8 mouse cellular contexts compared by ENCODE assay signal in genomic region chr16:46100286-46100685, GRCm38 (mm10). TPM values are rescaled to one million over a fixed set of nuclear protein-coding genes. Genes with fewer than 3 reads are reported as not detected.
DNase-seq lines count a peak whose midpoint lies in the region; ATAC-seq and TF ChIP-seq lines count a peak whose summit lies in the region.
"Had no signal": no experiment of that assay in that cellular context is flagged by ENCODE, and none has a peak within 500 bp of the region (broad histone marks: within the 10 kb centered on the region; RNA-seq: fewer than 3 reads in every experiment).

No protein-coding gene starts in this region.

- peak; percentile 22 for DNase-seq in kidney, adult 2 months
- DNase-seq in ES-CJ7 (ENCODE audit: low read depth, low spot score) = peak; percentile 47
- DNase-seq in embryonic facial prominence, embryonic 14.5 days (ENCODE audit: low spot score) = peak; percentile 46
- DNase-seq in naive thymus-derived CD4-positive, alpha-beta T cell, adult 2 months (ENCODE audit: low read depth) = peak; percentile 64
- no peak for DNase-seq in urinary bladder, postnatal 10 days (ENCODE audit: low spot score)
- no peak for DNase-seq in embryo, embryonic 9.5 days (ENCODE audit: extremely low spot score)

- WGBS in kidney, adult 2 months = 49% methylated on average over 2 of the region's 2 CpGs
- WGBS in kidney, embryonic 15.5 days = 66% methylated on average over 2 of the region's 2 CpGs
- 40% methylated on average over 2 of the region's 2 CpGs for WGBS in embryonic facial prominence, embryonic 14.5 days

- TF ChIP-seq CTCF in kidney, adult 2 months (conservative IDR thresholded peaks at IDR 0.05; ENCODE audit: insufficient read depth, insufficient read length, low read depth, low read length) = peak; percentile 44

- H3K27ac ChIP-seq in kidney, adult 2 months (ENCODE audit: insufficient read depth, low read depth, low read length) = no peak overlapping the region
- no peak overlapping the region for H3K27ac ChIP-seq in kidney, embryonic 15.5 days
- H3K27ac ChIP-seq in embryonic facial prominence, embryonic 14.5 days (replicated peaks; ENCODE audit: low read depth, low read length) = no peak overlapping the region
- H3K27ac ChIP-seq: macrophage had no signal

- H3K4me2 ChIP-seq in kidney, embryonic 15.5 days = no peak overlapping the region
- no peak overlapping the region for H3K4me2 ChIP-seq in embryonic facial prominence, embryonic 14.5 days (ENCODE audit: low read depth, low read length)

- no peaks in the 10 kb centered on the region for H3K4me1 ChIP-seq in kidney, adult 2 months (ENCODE audit: control insufficient read depth, insufficient read depth, low read length)
- no peaks in the 10 kb centered on the region for H3K4me1 ChIP-seq in kidney, embryonic 15.5 days
- no peaks in the 10 kb centered on the region for H3K4me1 ChIP-seq in embryonic facial prominence, embryonic 14.5 days (ENCODE audit: control insufficient read depth, insufficient read depth, low read length)

- H3K36me3 ChIP-seq in kidney, adult 2 months (ENCODE audit: control insufficient read depth, insufficient read depth, low read length) = no peaks in the 10 kb centered on the region
- no peaks in the 10 kb centered on the region for H3K36me3 ChIP-seq in kidney, embryonic 15.5 days
- H3K36me3 ChIP-seq in embryonic facial prominence, embryonic 14.5 days (ENCODE audit: control insufficient read depth, insufficient read depth, low read length) = no peaks in the 10 kb centered on the region

- H3K9me3 ChIP-seq in kidney, embryonic 15.5 days (replicated peaks) = no peaks in the 10 kb centered on the region
- no peaks in the 10 kb centered on the region for H3K9me3 ChIP-seq in embryonic facial prominence, embryonic 14.5 days (ENCODE audit: control insufficient read depth, low read length)

- no peak overlapping the region for H3K4me3 ChIP-seq in kidney, adult 2 months (ENCODE audit: insufficient read depth, low read depth, low read length)
- no peak overlapping the region for H3K4me3 ChIP-seq in kidney, embryonic 15.5 days (replicated peaks)
- no peak overlapping the region for H3K4me3 ChIP-seq in embryonic facial prominence, embryonic 14.5 days (ENCODE audit: low read depth, low read length)

- no peak for ATAC-seq in kidney, embryonic 15.5 days (replicated peaks; ENCODE audit: low FRiP score)
- ATAC-seq in embryonic facial prominence, embryonic 14.5 days (ENCODE audit: low read depth) = peak; percentile 44; the same call in 1 of the 2 replicates

- H3K9ac ChIP-seq in kidney, embryonic 15.5 days = no peak overlapping the region
- H3K9ac ChIP-seq in embryonic facial prominence, embryonic 14.5 days (ENCODE audit: low read depth, low read length) = no peak overlapping the region

- no peak for TF ChIP-seq POLR2A in kidney, adult 2 months (IDR thresholded peaks at IDR 0.05; ENCODE audit: low read depth, low read length)

- no peaks in the 10 kb centered on the region for H3K27me3 ChIP-seq in kidney, adult 2 months (replicated peaks; ENCODE audit: control insufficient read depth, insufficient read depth, low read length)
- no peaks in the 10 kb centered on the region for H3K27me3 ChIP-seq in kidney, embryonic 15.5 days
- H3K27me3 ChIP-seq in embryonic facial prominence, embryonic 14.5 days (replicated peaks; ENCODE audit: control insufficient read depth, insufficient read depth, low read length) = no peaks in the 10 kb centered on the region

RNA-seq across cellular contexts. Expression of gene Cd96, which starts 19.8 kb away (rescaled TPM):
- polyA plus RNA-seq in kidney, adult 2 months (2012; rRNA removed) = 0.07 and 0.86 TPM in 2 replicates
- not detected in 2 replicates for polyA plus RNA-seq in kidney, embryonic 15.5 days (2015; fragmentation: Nextera tagmentation; extraction: Ambion mirVana)
- polyA plus RNA-seq in embryonic facial prominence, embryonic 14.5 days (2014; fragmentation: Nextera tagmentation; extraction: Ambion mirVana) = 0.18 and 0.35 TPM in 2 replicates

RNA-seq across cellular contexts. Expression of gene Gm4737, which starts 54.6 kb away (rescaled TPM):
- 59.0 and 98.3 TPM in 2 replicates for polyA plus RNA-seq in kidney, adult 2 months (2012; rRNA removed)
- 3.4 TPM in 2 replicates for polyA plus RNA-seq in kidney, embryonic 15.5 days (2015; fragmentation: Nextera tagmentation; extraction: Ambion mirVana)
- 2.5 and 3.6 TPM in 2 replicates for polyA plus RNA-seq in embryonic facial prominence, embryonic 14.5 days (2014; fragmentation: Nextera tagmentation; extraction: Ambion mirVana)

Comparison
In these comparisons a context has a peak if more than half of its experiments do, and no peak if none do; other contexts are left out.
1. RNA of gene Gm4737, which starts 54.6 kb away (polyA plus RNA-seq): 59.0 to 98.3 TPM in kidney, adult 2 months; 3.4 TPM in kidney, embryonic 15.5 days and 2.5 to 3.6 TPM in embryonic facial prominence, embryonic 14.5 days; every median in the first group is over 10 times any median in the second.
2. DNase-seq: peak in kidney, adult 2 months (single experiment), ES-CJ7 (single experiment), embryonic facial prominence, embryonic 14.5 days (single experiment) and naive thymus-derived CD4-positive, alpha-beta T cell, adult 2 months (single experiment); none in urinary bladder, postnatal 10 days (single experiment) and embryo, embryonic 9.5 days (single experiment).